Mouse (Mus musculus) forebrain, postnatal 0 days (tissue): Measurements from ENCODE around the gene Slc44a5. TPM values are rescaled to one million over a fixed set of nuclear protein-coding genes. Genes with fewer than 3 reads are reported as not detected.
A peak's percentile ranks its signal among the peaks of the same experiment; 100 is the strongest.

ENCODE experiments used
- ATAC-seq: fragments of 200-750 bp; cut with Nextera tagmentation; 2 replicates; pipeline ENCODE4 v1.8.0; 2017; ENCODE audit warnings: mild to moderate bottlenecking, moderate library complexity
- DNase-seq: peaks from one replicate; pipeline ENCODE4 v3.0.0-alpha.2; 2015
- H3K27ac ChIP-seq: fragments of 300-500 bp; sonication (generic); 2 replicates; pipeline ENCODE4 v1.5.1; 2014; ENCODE audit warnings: low read depth, mild to moderate bottlenecking, antibody characterized with exemption, low read length, moderate library complexity, mixed read lengths
- H3K27me3 ChIP-seq: fragments of 300-500 bp; sonication (generic); 2 replicates; pipeline ENCODE4 v1.6.1; 2014; ENCODE audit warnings: mild to moderate bottlenecking, low read length, mixed read lengths; ENCODE audit not compliant: insufficient read depth
- H3K36me3 ChIP-seq: fragments of 300-500 bp; sonication (generic); 2 replicates; pipeline ENCODE4 v1.6.1; 2014; ENCODE audit warnings: mild to moderate bottlenecking, moderate library complexity; ENCODE audit not compliant: insufficient read depth
- H3K4me1 ChIP-seq: fragments of 300-500 bp; sonication (generic); 2 replicates; pipeline ENCODE4 v1.6.1; 2014; ENCODE audit warnings: antibody characterized with exemption; ENCODE audit not compliant: insufficient read depth
- H3K4me2 ChIP-seq: fragments of 300-500 bp; sonication (generic); 2 replicates; pipeline ENCODE4 v1.6.1; 2014; ENCODE audit warnings: low read depth, mild to moderate bottlenecking, moderate library complexity
- H3K4me3 ChIP-seq: fragments of 300-500 bp; sonication (generic); 2 replicates; pipeline ENCODE4 v1.5.1; 2014; ENCODE audit warnings: low read depth, low read length, mixed read lengths
- H3K9ac ChIP-seq: fragments of 300-500 bp; sonication (generic); 2 replicates; pipeline ENCODE4 v1.6.1; 2014; ENCODE audit warnings: mild to moderate bottlenecking
- H3K9me3 ChIP-seq: fragments of 300-500 bp; sonication (generic); 2 replicates; pipeline ENCODE4 v1.6.1; 2016; ENCODE audit warnings: low read length
- CTCF ChIP-seq: sonication (generic); IDR thresholded peaks from 2 replicates; pipeline ENCODE4 v1.5.1; 2016; ENCODE audit warnings: antibody characterized with exemption, control low read depth, low read depth
- WGBS: fragments of 180-500 bp; shearing (Covaris S2); extraction: QIAGEN DNeasy Blood & Tissue Kit; methylation state at CpG from one replicate; pipeline ENCODE4 v1.1.7; 2014; 5-methylcytosine and 5-hydroxymethylcytosine counted together
- polyA plus RNA-seq: library from polyadenylated mRNA; unstranded; fragments of >200 nt; fragmentation: Nextera tagmentation; extraction: Ambion mirVana; gene quantifications from 2 replicates; pipeline ENCODE4 v1.2.1, GENCODE M21; 2015
- total RNA-seq: library from RNA; depleted of rRNA; stranded (reverse); fragments of >200 nt; gene quantifications from 2 replicates; pipeline ENCODE4 v1.2.3, GENCODE M21; 2014

The Slc44a5 gene
- total and polyA plus RNA-seq, 2 experiments from 2014 or later: 8.4 to 39.5 TPM

DNA sequence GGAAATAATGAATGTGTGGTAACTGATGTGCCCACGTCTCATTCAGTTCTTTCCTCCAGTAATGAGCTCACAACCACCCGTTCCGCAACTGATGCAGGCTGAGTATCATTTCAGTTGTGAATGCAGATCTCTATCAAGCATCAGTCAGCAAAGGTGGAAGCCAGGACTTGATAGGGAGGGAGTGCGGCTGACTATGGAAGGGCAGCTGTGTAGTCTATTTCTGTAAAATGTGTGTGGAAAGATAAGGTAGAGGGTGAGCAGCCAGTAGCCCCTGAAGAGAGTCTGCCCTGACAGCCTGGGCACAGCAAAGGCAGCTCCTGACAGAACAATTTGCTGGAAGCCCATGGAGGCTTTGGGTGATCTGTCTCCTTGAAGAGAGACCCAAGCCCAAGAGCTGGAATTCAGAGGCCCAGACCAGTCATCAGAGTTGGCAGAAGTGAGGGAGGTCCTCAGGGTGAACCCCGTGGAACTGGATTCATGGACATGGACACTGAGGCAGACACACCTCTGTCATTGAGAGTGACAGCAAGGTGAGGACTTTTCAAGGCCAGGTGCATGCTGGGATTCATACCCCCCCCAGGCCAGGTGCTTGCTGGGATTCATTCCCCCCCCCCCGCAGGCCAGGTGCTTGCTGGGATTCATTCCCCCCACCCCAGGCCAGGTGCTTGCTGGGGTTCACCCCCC is 157.3 kb downstream of the Slc44a5 start:
- Histone ChIP-seq H3K4me1 (peaks cover 13% of the 10 kb centered on the region), H3K4me2 (no peak overlapping the region), H3K27ac (no peak overlapping the region), H3K9ac (no peak overlapping the region), H3K36me3 (no peaks in the 10 kb centered on the region), H3K27me3 (0 out of 2 replicates have a peak, but pooled peaks cover 5% of the 10 kb centered on the region), H3K9me3 (no peaks in the 10 kb centered on the region), H3K4me3 (no peak overlapping the region)
- 92% methylated on average over 6 of the region's 6 CpGs for WGBS
- DNase-seq: no peak
- no peak for TF ChIP-seq CTCF
- no peak for ATAC-seq

DNA sequence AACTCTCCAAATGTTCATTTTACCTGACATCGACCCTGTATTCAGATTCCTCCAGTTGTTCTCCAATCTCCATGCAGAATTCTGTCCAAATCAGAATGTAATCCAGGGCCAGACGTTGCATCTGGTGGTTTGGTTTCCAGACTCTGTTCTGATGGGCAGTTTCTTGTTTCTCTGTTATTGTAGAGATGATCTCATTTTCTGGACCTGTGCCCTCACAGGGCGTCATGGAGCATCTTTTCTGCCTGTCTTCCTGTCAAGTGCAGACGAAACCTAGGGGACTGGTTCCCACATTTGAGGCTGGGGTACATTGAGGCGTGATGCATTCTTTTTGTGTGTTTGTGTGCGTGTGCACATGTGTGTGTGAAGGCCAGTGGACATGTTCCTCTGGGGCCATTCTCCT is 160.8 kb downstream of the Slc44a5 start:
- no peak for ATAC-seq
- WGBS: 71% methylated on average over 6 of the region's 6 CpGs
- TF ChIP-seq CTCF: no peak

DNA sequence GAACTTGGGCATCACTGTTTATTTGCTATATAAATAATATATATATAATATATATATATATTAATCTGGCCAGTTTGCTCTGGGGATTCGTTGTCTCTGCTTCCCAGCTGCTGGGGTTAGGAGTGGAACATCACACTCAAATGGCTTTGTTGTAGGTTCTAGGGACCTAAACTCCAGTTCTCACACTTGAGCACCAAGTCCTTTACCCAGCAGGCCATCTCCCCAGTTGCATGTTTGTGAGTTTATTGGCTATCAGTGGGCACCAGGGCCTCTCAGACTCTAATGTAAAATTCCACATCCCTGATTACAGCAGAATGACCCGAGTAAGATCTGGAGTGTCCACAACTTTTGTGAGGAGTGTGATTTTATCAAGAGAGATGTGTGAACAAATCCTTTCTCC is 161.5 kb downstream of the Slc44a5 start:
- Histone ChIP-seq H3K27me3 (no peaks in the 10 kb centered on the region), H3K27ac (no peak overlapping the region), H3K9me3 (no peaks in the 10 kb centered on the region), H3K36me3 (no peaks in the 10 kb centered on the region), H3K4me3 (no peak overlapping the region), H3K9ac (no peak overlapping the region), H3K4me2 (no peak overlapping the region), H3K4me1 (no peaks in the 10 kb centered on the region)
- no peak for ATAC-seq
- 90% methylated on average over 2 of the region's 2 CpGs for WGBS
- no peak for DNase-seq
- no peak for TF ChIP-seq CTCF

More for the DNA sequence above, 160.8 kb downstream of the Slc44a5 start:
- no peak overlapping the region for H3K4me3 ChIP-seq
- no peak overlapping the region for H3K27ac ChIP-seq
- no peak for DNase-seq
- no peaks in the 10 kb centered on the region for H3K4me1 ChIP-seq
- H3K9me3 ChIP-seq: no peaks in the 10 kb centered on the region
- H3K9ac ChIP-seq: no peak overlapping the region
- H3K36me3 ChIP-seq: no peaks in the 10 kb centered on the region
- no peak overlapping the region for H3K4me2 ChIP-seq
- H3K27me3 ChIP-seq: no peaks in the 10 kb centered on the region

DNA sequence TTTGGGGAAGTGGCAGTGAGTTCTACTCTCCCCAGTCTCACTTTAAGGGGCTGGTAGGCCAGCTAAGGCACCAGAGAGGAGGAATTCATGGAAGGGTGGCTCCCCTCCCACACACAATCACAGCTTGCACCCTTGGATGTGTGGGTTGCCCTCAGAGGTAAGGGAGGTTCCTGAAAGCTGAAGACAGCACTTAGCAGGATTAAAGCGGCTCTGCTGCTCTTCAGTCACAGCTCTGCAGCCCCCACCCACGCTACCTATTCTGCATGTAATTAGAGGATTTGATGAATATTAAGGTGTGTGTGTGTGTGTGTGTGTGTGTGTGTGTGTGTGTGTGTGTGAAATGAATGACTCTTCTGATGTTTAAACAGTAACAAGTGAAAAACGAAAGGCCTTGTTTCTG is 163.3 kb downstream of the Slc44a5 start:
- no peak for TF ChIP-seq CTCF

DNA sequence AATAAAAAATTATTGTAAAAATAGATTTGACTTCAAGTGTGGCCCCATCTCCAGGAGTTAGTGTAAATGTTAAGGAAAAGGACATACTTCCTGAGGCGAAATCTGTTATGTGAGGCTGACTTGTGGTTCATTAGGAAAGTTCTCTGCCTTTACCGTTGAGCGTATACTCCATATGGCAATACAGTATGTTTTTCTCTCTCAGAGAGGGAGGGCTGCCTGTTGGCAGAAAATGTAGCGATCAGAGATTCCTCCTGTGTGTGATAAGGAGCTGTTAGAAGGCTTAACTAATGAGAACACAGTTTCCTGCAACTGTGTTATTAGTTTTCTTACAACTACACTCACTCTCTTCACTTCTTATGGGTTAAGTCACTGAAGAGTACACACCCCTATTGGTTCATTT is 168.1 kb downstream of the Slc44a5 start:
- Histone ChIP-seq H3K4me2 (no peak overlapping the region), H3K27ac (no peak overlapping the region), H3K9ac (no peak overlapping the region), H3K9me3 (no peaks in the 10 kb centered on the region), H3K4me1 (no peaks in the 10 kb centered on the region), H3K27me3 (no peaks in the 10 kb centered on the region), H3K36me3 (no peaks in the 10 kb centered on the region), H3K4me3 (no peak overlapping the region)
- WGBS: 69% methylated on average over 4 of the region's 4 CpGs
- ATAC-seq (peak; percentile 34; the same call in 1 of the 2 replicates), DNase-seq (no peak)
- no peak for TF ChIP-seq CTCF

More for the DNA sequence above, 163.3 kb downstream of the Slc44a5 start:
- no peak for DNase-seq
- Histone ChIP-seq H3K27ac (no peak overlapping the region), H3K4me1 (no peaks in the 10 kb centered on the region), H3K4me2 (no peak overlapping the region), H3K9me3 (no peaks in the 10 kb centered on the region), H3K36me3 (no peaks in the 10 kb centered on the region), H3K9ac (no peak overlapping the region), H3K4me3 (no peak overlapping the region), H3K27me3 (no peaks in the 10 kb centered on the region)
- 82% methylated on average over 3 of the region's 3 CpGs for WGBS
- ATAC-seq: peak; percentile 59; the same call in 1 of the 2 replicates

DNA sequence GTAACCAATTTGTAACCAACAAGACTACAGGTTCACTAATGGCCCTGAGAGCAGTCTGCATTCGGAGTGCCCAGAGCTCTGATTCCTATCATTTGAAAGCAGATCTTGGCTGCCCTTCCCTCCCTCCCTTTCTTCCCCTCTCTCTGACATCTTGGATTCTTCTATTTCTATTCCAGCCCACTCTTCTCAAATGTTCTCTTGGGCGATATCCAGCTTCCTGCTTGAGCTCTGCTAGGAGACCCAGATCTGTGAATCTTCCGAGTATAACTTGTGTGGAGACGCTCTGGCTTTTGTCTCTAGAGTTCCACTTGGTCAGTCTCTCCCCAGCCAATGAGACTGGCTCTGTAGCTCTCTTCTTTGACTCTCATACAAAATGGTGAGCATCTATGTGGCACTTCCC is 169.4 kb downstream of the Slc44a5 start:
- H3K4me3 ChIP-seq: no peak overlapping the region
- H3K27me3 ChIP-seq: no peaks in the 10 kb centered on the region
- DNase-seq (no peak), ATAC-seq (no peak)
- no peak overlapping the region for H3K9ac ChIP-seq
- H3K4me1 ChIP-seq: no peaks in the 10 kb centered on the region
- H3K4me2 ChIP-seq: no peak overlapping the region
- no peaks in the 10 kb centered on the region for H3K9me3 ChIP-seq
- WGBS: 74% methylated on average over 4 of the region's 4 CpGs
- no peak overlapping the region for H3K27ac ChIP-seq
- H3K36me3 ChIP-seq: no peaks in the 10 kb centered on the region
- no peak for TF ChIP-seq CTCF

DNA sequence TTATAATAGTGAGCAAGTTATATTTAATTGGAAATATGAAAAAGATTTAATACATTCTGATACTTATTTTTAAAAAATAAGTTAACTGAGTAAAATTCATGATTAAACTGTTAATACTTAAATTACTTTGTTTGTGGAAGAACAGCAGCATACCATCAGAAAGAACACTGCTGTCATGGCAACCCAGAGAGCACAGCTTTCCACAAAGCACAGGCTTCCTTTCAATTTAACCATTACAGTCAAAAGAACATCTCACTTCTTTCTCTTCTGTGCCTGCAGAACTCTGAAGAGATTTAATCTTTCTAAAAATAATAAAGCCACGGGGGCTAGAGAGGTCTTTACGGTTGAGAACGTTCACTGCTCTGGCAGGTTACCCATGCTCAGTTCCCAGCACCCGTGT is 172.5 kb downstream of the Slc44a5 start:
- ATAC-seq (peak; percentile 64), DNase-seq (no peak)
- 18% methylated on average over 4 of the region's 4 CpGs for WGBS
- TF ChIP-seq CTCF: no peak
- H3K4me2 ChIP-seq: no peak overlapping the region
- no peak overlapping the region for H3K4me3 ChIP-seq
- no peak overlapping the region for H3K9ac ChIP-seq
- H3K9me3 ChIP-seq: no peaks in the 10 kb centered on the region
- H3K36me3 ChIP-seq: no peaks in the 10 kb centered on the region
- H3K4me1 ChIP-seq: no peaks in the 10 kb centered on the region
- no peaks in the 10 kb centered on the region for H3K27me3 ChIP-seq
- no peak overlapping the region for H3K27ac ChIP-seq
